Mouse (Mus musculus) testis, adult 2 months (tissue): ENCODE data around the gene Lbr. TPM values are rescaled to one million over a fixed set of nuclear protein-coding genes. Genes with fewer than 3 reads are reported as not detected.
"Not testable (repeated sequence)": the region's sequence is repeated elsewhere in the genome, so short reads cannot be mapped to it uniquely, and the experiment has no call there.

Experiments used
- H3K27ac ChIP-seq: fragments of 200-500 bp; 2 replicates; pipeline ENCODE4 v1.5.1; 2012; ENCODE audit warnings: low read depth, low read length; ENCODE audit not compliant: control insufficient read depth, insufficient read depth
- H3K27me3 ChIP-seq: fragments of 200-500 bp; 2 replicates; pipeline ENCODE4 v1.6.1; 2012; ENCODE audit warnings: mild to moderate bottlenecking, low read length, moderate library complexity; ENCODE audit not compliant: control insufficient read depth, insufficient read depth
- H3K36me3 ChIP-seq: fragments of 200-500 bp; 2 replicates; pipeline ENCODE4 v1.6.1; 2012; ENCODE audit warnings: mild to moderate bottlenecking, low read length; ENCODE audit not compliant: control insufficient read depth, insufficient read depth
- H3K4me1 ChIP-seq: fragments of 200-500 bp; 2 replicates; pipeline ENCODE4 v1.6.1; 2012; ENCODE audit warnings: low read length; ENCODE audit not compliant: control insufficient read depth, insufficient read depth
- H3K4me3 ChIP-seq: fragments of 200-500 bp; 2 replicates; pipeline ENCODE4 v1.5.1; 2012; ENCODE audit warnings: low read depth, mild to moderate bottlenecking, low read length, moderate library complexity, mixed read lengths; ENCODE audit not compliant: control insufficient read depth
- CTCF ChIP-seq: fragments of 200-500 bp; IDR thresholded peaks from 2 replicates; pipeline ENCODE4 v1.5.1; 2012; ENCODE audit warnings: low read depth, mild to moderate bottlenecking, inconsistent platforms, low read length, moderate library complexity; ENCODE audit not compliant: control insufficient read depth, insufficient read depth, insufficient replicate concordance
- POLR2A ChIP-seq: fragments of 200-500 bp; IDR thresholded peaks from 2 replicates; pipeline ENCODE4 v1.6.1; 2012; ENCODE audit warnings: low read depth, mild to moderate bottlenecking, inconsistent platforms, low read length, moderate library complexity; ENCODE audit not compliant: control insufficient read depth
- polyA plus RNA-seq: library from polyadenylated mRNA; depleted of rRNA; stranded (reverse); fragments of >200 nt; gene quantifications from 2 replicates; pipeline ENCODE4 v1.2.3, GENCODE M21; 2012

Gene Lbr
- polyA plus RNA-seq, 1 experiment: 14.2 TPM

- Histone ChIP-seq H3K4me1 (no peaks in the 10 kb centered on the region), H3K36me3 (no peaks in the 10 kb centered on the region; the same call in 1 of the 2 replicates), H3K27ac (no peak overlapping the region), H3K4me3 (peak overlapping the region; percentile 33; the same call in 1 of the 2 replicates), H3K27me3 (no peaks in the 10 kb centered on the region)
- TF ChIP-seq CTCF (no peak), POLR2A (no peak)
Measured at GRCm38 (mm10) chr1:181826716-181827115, 16.1 kb downstream of the Lbr start.

DNA sequence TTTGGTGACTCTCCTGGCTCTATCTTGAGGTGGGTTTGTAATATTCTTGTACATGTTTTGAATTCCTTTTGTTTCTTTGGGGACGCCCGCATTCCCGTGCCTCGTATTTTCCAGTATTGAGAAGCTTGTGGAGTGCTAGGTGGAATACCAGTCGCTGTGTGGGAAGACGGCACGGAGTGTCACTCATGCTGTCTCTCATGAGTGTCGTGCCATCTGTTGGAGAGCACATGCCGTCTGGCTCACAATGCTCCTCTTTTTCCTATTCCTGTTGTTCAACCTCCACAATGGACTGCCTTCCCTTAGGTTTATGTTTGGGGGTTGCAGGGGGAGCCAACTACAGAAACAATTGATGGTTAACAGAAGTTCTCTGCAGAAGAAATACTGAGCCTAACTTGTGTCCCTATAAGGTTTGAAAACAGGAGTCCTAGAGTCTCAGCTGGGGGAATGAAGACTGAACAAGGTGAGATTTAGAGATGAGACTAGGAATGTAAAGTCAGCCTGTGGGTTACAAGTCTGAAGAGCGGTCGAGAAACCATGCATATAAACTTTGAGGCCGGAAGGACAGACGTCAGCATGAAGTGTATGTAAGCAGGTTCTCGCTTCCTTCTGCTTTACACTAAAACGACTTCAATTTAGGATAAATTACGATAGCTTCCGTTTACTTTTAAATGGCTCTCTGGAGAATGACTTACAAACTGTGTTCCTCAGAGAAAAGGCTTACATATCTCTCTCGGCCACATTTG lies 31.2 kb downstream of the Lbr start:
- TF ChIP-seq CTCF: no peak
- TF ChIP-seq POLR2A: no peak
- no peak overlapping the region for H3K27ac ChIP-seq
- no peaks in the 10 kb centered on the region for H3K27me3 ChIP-seq
- no peaks in the 10 kb centered on the region; the same call in 1 of the 2 replicates for H3K36me3 ChIP-seq
- H3K4me3 ChIP-seq: no peak overlapping the region
- peaks cover 2% of the 10 kb centered on the region for H3K4me1 ChIP-seq

DNA sequence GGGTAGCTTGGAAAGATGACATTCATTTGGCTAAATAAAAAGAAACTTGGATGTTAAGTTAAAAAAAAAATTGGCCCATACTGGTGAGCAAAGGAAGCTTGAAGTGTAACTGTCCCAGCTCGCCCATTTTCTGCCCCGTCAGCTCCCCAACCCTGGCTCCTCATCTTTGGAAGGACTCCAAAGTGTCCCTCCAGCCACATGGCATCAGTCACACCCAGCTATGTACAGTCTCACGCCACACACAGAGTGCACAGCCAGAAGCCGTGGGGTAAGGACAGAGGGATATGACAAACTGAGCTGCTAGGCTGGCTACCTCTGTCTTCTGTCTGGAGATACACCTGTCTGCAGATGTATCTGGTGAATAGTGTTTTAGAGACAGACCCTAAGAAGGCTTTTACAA lies 42.2 kb downstream of the Lbr start:
- TF ChIP-seq POLR2A: no peak
- no peak for TF ChIP-seq CTCF

DNA sequence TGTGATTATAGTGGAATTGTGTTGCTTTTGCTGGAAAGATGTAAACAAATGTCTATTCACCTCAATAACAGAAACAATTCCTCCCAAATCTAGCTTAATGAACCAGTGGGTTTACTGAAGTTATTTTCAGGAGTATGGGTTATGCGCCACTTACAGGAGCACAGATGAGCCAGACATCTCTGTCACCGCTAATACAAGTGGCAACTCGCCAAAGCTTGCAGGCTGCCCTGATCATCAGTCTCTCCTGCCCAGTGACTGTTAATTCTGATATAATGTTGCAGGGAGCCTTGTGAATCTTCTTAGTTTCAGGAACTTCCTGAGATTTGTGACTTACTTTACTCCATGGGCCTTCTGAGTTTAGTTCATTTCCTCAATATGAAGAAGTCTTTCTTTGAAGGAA lies 42.9 kb downstream of the Lbr start:
- H3K4me1 ChIP-seq: no peaks in the 10 kb centered on the region
- no peak overlapping the region for H3K27ac ChIP-seq
- peaks cover 3% of the 10 kb centered on the region; the same call in 1 of the 2 replicates for H3K36me3 ChIP-seq
- TF ChIP-seq POLR2A (no peak), CTCF (no peak)
- no peaks in the 10 kb centered on the region for H3K27me3 ChIP-seq
- H3K4me3 ChIP-seq: no peak overlapping the region

More for the DNA sequence above, 42.2 kb downstream of the Lbr start:
- Histone ChIP-seq H3K36me3 (peaks cover 3% of the 10 kb centered on the region; the same call in 1 of the 2 replicates), H3K4me1 (no peaks in the 10 kb centered on the region), H3K27ac (no peak overlapping the region), H3K4me3 (no peak overlapping the region), H3K27me3 (no peaks in the 10 kb centered on the region)

GRCm38 (mm10) chr1:181793541-181793940 lies 49.3 kb downstream of the Lbr start:
- TF ChIP-seq POLR2A: no peak
- no peak for TF ChIP-seq CTCF
- Histone ChIP-seq H3K4me1 (no peaks in the 10 kb centered on the region), H3K27me3 (no peaks in the 10 kb centered on the region), H3K36me3 (peaks cover 2% of the 10 kb centered on the region), H3K4me3 (no peak overlapping the region), H3K27ac (no peak overlapping the region)

- no peak overlapping the region for H3K4me3 ChIP-seq
- no peaks in the 10 kb centered on the region for H3K27me3 ChIP-seq
- H3K36me3 ChIP-seq: no peaks in the 10 kb centered on the region; the same call in none of the 2 replicates
- TF ChIP-seq POLR2A: no peak
- TF ChIP-seq CTCF: no peak
- no peak overlapping the region for H3K27ac ChIP-seq
- H3K4me1 ChIP-seq: no peaks in the 10 kb centered on the region
Measured at GRCm38 (mm10) chr1:181789952-181790351, 52.9 kb downstream of the Lbr start.

- H3K36me3 ChIP-seq, H3K27ac ChIP-seq, H3K27me3 ChIP-seq, H3K4me1 ChIP-seq, H3K4me3 ChIP-seq: not testable (repeated sequence)
Measured at GRCm38 (mm10) chr1:181782600-181782999, 60.2 kb downstream of the Lbr start.
